Mouse (Mus musculus): ENCODE results near the gene Ugcg. TPM values are rescaled to one million over a fixed set of nuclear protein-coding genes. Genes with fewer than 3 reads are reported as not detected.

Gene Ugcg
- polyA plus RNA-seq, 1 experiment from 2014 or later = 13.3 TPM

DNA sequence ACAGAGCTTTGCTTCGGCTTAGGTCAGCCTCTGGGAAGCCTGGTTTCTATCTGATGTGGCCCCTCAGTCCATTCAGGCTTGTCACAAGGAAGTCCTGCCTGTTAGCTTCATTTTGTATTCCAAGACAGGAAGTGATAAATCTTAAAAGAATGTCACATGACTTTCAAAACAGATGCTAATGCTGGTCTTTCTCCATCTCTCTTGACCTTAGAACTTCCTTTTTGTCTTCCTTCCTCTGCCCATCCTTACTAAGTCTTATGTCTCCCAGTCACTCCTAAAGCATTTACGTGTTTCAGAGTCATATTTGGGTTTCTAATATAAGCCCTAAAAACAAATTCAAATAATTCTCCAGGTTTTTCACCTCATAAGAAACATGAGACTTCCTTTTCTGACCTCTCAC, 25.0 kb upstream of the Ugcg start:
- Histone ChIP-seq H3K4me3 (ENCODE audit: low read depth, low read length) (no peak overlapping the region), H3K27me3 (replicated peaks; ENCODE audit: control insufficient read depth, insufficient read depth, low read length) (no peaks in the 10 kb centered on the region), H3K4me1 (ENCODE audit: control insufficient read depth, insufficient read depth, low read length) (no peaks in the 10 kb centered on the region), H3K9me3 (ENCODE audit: control insufficient read depth, low read length) (no peaks in the 10 kb centered on the region), H3K4me2 (ENCODE audit: low read depth, low read length) (no peak overlapping the region), H3K9ac (ENCODE audit: low read depth, low read length) (no peak overlapping the region), H3K36me3 (ENCODE audit: control insufficient read depth, insufficient read depth, low read length) (no peaks in the 10 kb centered on the region), H3K27ac (replicated peaks; ENCODE audit: low read depth, low read length) (no peak overlapping the region)
- WGBS = 83% methylated on average over 2 of the region's 2 CpGs
- DNase-seq (ENCODE audit: low spot score) (no peak), ATAC-seq (ENCODE audit: low read depth) (no peak)

DNA sequence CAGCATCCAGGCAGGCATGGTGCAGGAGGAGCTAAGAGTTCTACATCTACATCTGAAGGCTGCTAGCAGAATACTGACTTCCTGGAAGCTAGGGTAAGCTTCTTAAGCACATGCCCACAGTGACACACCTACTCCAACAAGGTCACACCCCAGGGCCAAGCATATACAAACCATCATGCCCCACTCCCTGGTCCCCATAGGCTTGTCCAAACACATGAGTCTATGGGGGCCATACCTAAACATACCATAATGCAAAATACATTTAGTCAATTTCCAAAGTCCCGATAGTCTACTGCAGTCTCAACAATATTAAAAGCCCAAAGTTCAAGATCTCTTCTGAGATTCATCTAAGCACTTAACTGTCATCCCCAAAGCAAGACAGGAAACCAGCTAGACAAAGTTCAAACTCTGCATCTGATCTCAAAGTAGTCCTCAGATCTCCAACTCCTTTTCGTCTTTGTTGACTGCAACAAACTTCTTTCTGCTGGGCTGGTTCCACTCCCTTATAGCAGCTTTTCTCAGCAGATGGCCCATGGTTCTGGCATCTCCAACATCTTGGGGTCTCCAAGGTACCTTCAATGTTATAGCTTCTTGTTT, 21.7 kb upstream of the Ugcg start:
- 93% methylated on average over 2 of the region's 2 CpGs for WGBS
- no peak for ATAC-seq (ENCODE audit: low read depth)
- H3K36me3 ChIP-seq (ENCODE audit: control insufficient read depth, insufficient read depth, low read length) = no peaks in the 10 kb centered on the region

DNA sequence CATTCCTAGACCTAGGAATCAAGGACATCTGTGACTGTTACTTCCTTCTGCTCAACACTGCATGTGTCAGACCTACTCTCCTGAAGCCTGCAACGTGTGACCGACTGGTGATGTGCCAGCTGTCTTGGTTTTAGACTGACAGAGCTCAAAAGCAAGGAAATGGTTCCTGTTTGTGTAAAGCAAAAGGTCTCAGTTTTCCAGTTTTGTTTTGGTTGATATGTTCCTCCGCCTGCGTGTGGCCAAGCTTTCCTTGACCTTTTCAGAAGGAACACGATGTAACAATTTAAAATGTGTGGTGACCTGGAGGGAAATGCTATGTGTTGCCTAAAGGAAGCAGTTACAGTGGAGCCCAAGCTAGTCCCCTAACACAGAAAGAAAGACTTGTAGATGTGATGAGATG, 19.1 kb upstream of the Ugcg start:
- Histone ChIP-seq H3K9ac (ENCODE audit: low read depth, low read length) (no peak overlapping the region), H3K9me3 (ENCODE audit: control insufficient read depth, low read length) (no peaks in the 10 kb centered on the region), H3K4me2 (ENCODE audit: low read depth, low read length) (no peak overlapping the region), H3K27me3 (replicated peaks; ENCODE audit: control insufficient read depth, insufficient read depth, low read length) (no peaks in the 10 kb centered on the region), H3K4me3 (ENCODE audit: low read depth, low read length) (no peak overlapping the region), H3K27ac (replicated peaks; ENCODE audit: low read depth, low read length) (no peak overlapping the region), H3K36me3 (ENCODE audit: control insufficient read depth, insufficient read depth, low read length) (no peaks in the 10 kb centered on the region), H3K4me1 (ENCODE audit: control insufficient read depth, insufficient read depth, low read length) (no peaks in the 10 kb centered on the region)
- ATAC-seq (ENCODE audit: low read depth) (no peak), DNase-seq (ENCODE audit: low spot score) (no peak)
- 66% methylated on average over 5 of the region's 5 CpGs for WGBS

More for the DNA sequence above, 21.7 kb upstream of the Ugcg start:
- H3K4me1 ChIP-seq (ENCODE audit: control insufficient read depth, insufficient read depth, low read length) = no peaks in the 10 kb centered on the region
- no peak for DNase-seq (ENCODE audit: low spot score)
- no peaks in the 10 kb centered on the region for H3K9me3 ChIP-seq (ENCODE audit: control insufficient read depth, low read length)
- no peak overlapping the region for H3K9ac ChIP-seq (ENCODE audit: low read depth, low read length)
- no peaks in the 10 kb centered on the region for H3K27me3 ChIP-seq (replicated peaks; ENCODE audit: control insufficient read depth, insufficient read depth, low read length)
- H3K27ac ChIP-seq (replicated peaks; ENCODE audit: low read depth, low read length) = no peak overlapping the region
- no peak overlapping the region for H3K4me2 ChIP-seq (ENCODE audit: low read depth, low read length)
- no peak overlapping the region for H3K4me3 ChIP-seq (ENCODE audit: low read depth, low read length)

DNA sequence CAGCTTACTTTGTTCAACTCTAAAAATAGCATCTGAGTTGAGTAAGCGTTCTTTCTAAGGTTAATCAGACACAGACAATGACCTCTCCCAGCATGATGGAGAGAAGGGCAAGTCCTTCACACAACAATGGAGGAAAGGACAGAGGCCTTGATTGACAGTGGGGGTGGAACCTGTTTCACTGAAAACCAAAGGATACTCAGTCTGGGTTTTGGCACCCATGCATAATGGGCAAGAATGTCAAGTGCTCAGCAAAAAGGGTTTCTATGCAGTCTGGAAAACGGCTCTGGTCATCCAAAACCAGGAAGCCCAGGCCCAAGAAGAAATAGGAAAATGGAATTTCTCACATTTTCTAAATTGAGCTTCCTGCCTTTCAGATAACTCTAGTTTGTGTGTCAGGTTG, 16.4 kb upstream of the Ugcg start:
- H3K36me3 ChIP-seq (ENCODE audit: control insufficient read depth, insufficient read depth, low read length) = no peaks in the 10 kb centered on the region
- no peak overlapping the region for H3K9ac ChIP-seq (ENCODE audit: low read depth, low read length)
- H3K27ac ChIP-seq (replicated peaks; ENCODE audit: low read depth, low read length) = no peak overlapping the region
- no peak for ATAC-seq (ENCODE audit: low read depth)
- 54% methylated on average over 2 of the region's 2 CpGs for WGBS
- H3K4me3 ChIP-seq (ENCODE audit: low read depth, low read length) = no peak overlapping the region
- no peaks in the 10 kb centered on the region for H3K4me1 ChIP-seq (ENCODE audit: control insufficient read depth, insufficient read depth, low read length)
- H3K27me3 ChIP-seq (replicated peaks; ENCODE audit: control insufficient read depth, insufficient read depth, low read length) = no peaks in the 10 kb centered on the region
- no peak overlapping the region for H3K4me2 ChIP-seq (ENCODE audit: low read depth, low read length)
- H3K9me3 ChIP-seq (ENCODE audit: control insufficient read depth, low read length) = no peaks in the 10 kb centered on the region
- DNase-seq (ENCODE audit: low spot score) = no peak

DNA sequence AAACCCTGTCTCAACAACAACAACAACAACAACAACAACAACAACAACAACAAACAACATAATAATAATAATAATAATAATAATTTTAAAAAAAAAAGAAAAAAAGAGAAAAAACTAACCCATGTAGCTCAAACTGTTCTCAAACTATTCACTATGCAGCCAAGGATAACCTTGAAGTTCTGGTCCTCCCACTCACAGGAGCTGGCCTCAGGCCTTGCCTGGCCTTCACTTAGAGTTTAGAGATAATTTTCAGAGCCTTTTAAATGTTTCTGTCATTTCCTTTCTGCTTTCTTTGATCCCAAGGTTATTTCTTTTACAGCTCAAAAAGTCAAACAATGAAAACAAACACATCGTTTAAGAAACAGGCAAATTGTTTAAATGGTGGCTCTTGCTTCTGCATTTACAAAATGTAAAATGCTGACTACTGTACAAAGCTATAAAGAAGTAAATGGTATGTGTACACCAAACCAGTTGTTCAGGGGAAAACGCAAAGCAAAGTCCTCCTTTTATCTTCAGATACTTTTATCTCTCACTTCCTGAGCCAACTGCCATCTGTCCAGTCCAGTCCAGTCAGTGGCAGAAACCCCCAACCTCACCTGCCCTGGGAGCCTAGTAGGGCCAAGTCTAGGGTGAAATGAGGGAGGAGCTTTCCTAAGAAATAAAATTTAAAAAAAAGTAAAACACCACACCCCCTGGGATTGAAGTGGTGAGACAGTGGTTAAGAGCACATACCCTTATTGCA, 15.7 kb upstream of the Ugcg start:
- Histone ChIP-seq H3K4me2 (ENCODE audit: low read depth, low read length) (no peak overlapping the region), H3K4me3 (ENCODE audit: low read depth, low read length) (no peak overlapping the region), H3K36me3 (ENCODE audit: control insufficient read depth, insufficient read depth, low read length) (no peaks in the 10 kb centered on the region), H3K27me3 (replicated peaks; ENCODE audit: control insufficient read depth, insufficient read depth, low read length) (no peaks in the 10 kb centered on the region), H3K27ac (replicated peaks; ENCODE audit: low read depth, low read length) (no peak overlapping the region), H3K4me1 (ENCODE audit: control insufficient read depth, insufficient read depth, low read length) (no peaks in the 10 kb centered on the region), H3K9me3 (ENCODE audit: control insufficient read depth, low read length) (no peaks in the 10 kb centered on the region), H3K9ac (ENCODE audit: low read depth, low read length) (no peak overlapping the region)
- ATAC-seq (ENCODE audit: low read depth) = no peak
- DNase-seq (ENCODE audit: low spot score) = no peak
- 72% methylated on average over 2 of the region's 2 CpGs for WGBS

DNA sequence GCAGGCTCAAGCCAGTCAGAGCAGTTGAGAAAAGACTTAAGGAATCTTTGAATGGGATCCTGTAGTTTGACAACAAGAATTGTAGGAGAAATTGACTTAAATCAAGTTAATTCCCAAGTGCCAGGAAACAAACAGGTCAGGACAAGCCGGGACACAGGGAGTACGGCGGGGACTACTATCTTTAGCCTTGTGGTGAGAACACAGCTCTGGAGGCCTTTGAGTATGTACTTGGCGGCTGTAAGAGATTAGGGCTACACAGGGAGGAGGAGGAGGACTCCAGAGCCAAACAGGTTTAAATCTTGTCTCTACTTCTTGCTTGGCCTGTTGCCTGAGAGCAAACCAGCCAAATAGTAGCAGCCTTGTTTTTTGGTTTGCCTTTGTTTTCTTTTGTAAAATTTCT, 14.1 kb upstream of the Ugcg start:
- Histone ChIP-seq H3K4me3 (ENCODE audit: low read depth, low read length) (no peak overlapping the region), H3K27me3 (replicated peaks; ENCODE audit: control insufficient read depth, insufficient read depth, low read length) (no peaks in the 10 kb centered on the region), H3K4me2 (ENCODE audit: low read depth, low read length) (no peak overlapping the region), H3K9me3 (ENCODE audit: control insufficient read depth, low read length) (no peaks in the 10 kb centered on the region), H3K27ac (replicated peaks; ENCODE audit: low read depth, low read length) (no peak overlapping the region), H3K9ac (ENCODE audit: low read depth, low read length) (no peak overlapping the region), H3K36me3 (ENCODE audit: control insufficient read depth, insufficient read depth, low read length) (no peaks in the 10 kb centered on the region), H3K4me1 (ENCODE audit: control insufficient read depth, insufficient read depth, low read length) (no peaks in the 10 kb centered on the region)
- DNase-seq (ENCODE audit: low spot score) = peak; percentile 61
- 57% methylated on average over 4 of the region's 4 CpGs for WGBS
- ATAC-seq (ENCODE audit: low read depth) = peak; percentile 53; the same call in 1 of the 2 replicates

DNA sequence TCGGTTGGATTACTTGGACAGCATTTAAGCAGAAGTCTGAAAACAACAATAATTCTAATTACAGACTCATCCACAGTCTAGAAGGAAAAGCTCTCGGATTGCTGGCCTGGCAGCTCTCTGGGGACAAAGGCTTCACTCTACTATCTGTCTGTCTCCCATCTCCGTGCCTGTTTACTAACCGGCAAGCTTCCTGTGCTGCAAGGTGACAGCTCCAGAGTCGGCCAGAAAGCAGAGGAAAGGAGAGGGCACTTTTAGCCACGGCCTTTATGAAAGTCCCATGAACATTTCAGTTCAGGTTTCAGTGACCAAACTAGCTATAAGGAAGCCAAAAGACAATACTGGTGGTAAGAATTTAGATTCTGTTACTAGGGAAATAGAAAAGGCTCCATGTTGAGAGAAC, 13.1 kb upstream of the Ugcg start:
- DNase-seq (ENCODE audit: low spot score) = no peak
- ATAC-seq (ENCODE audit: low read depth) = no peak
- H3K36me3 ChIP-seq (ENCODE audit: control insufficient read depth, insufficient read depth, low read length) = no peaks in the 10 kb centered on the region
- no peaks in the 10 kb centered on the region for H3K27me3 ChIP-seq (replicated peaks; ENCODE audit: control insufficient read depth, insufficient read depth, low read length)
- no peak overlapping the region for H3K9ac ChIP-seq (ENCODE audit: low read depth, low read length)
- 35% methylated on average over 6 of the region's 6 CpGs for WGBS
- H3K4me2 ChIP-seq (ENCODE audit: low read depth, low read length) = no peak overlapping the region
- no peaks in the 10 kb centered on the region for H3K9me3 ChIP-seq (ENCODE audit: control insufficient read depth, low read length)
- H3K27ac ChIP-seq (replicated peaks; ENCODE audit: low read depth, low read length) = no peak overlapping the region
- no peaks in the 10 kb centered on the region for H3K4me1 ChIP-seq (ENCODE audit: control insufficient read depth, insufficient read depth, low read length)
- H3K4me3 ChIP-seq (ENCODE audit: low read depth, low read length) = no peak overlapping the region

DNA sequence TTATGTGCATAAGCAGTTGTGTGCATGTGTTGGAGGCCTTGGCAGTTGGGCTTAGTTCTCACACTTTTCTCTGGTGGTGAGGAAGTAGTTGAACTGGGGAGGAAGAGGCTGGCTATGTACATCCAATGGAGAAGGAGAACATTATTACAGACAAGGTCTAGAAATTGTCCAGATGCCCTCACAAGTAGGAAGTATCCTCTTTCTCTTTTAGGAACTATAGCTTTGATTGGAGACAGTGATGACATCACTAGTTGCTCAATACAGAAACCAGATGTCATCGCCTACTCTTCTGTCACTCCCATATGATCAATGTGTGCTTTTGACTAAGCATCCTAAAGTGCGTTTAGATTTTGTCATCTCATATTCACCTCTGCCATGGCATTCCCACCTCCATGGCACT, 11.5 kb upstream of the Ugcg start:
- H3K4me2 ChIP-seq (ENCODE audit: low read depth, low read length) = no peak overlapping the region
- no peaks in the 10 kb centered on the region for H3K27me3 ChIP-seq (replicated peaks; ENCODE audit: control insufficient read depth, insufficient read depth, low read length)
- H3K4me3 ChIP-seq (ENCODE audit: low read depth, low read length) = no peak overlapping the region
- H3K36me3 ChIP-seq (ENCODE audit: control insufficient read depth, insufficient read depth, low read length) = no peaks in the 10 kb centered on the region
- H3K9me3 ChIP-seq (ENCODE audit: control insufficient read depth, low read length) = no peaks in the 10 kb centered on the region
- DNase-seq (ENCODE audit: low spot score) (no peak), ATAC-seq (ENCODE audit: low read depth) (no peak)
- no peak overlapping the region for H3K27ac ChIP-seq (replicated peaks; ENCODE audit: low read depth, low read length)
- 87% methylated on average over 2 of the region's 2 CpGs for WGBS
- no peak overlapping the region for H3K9ac ChIP-seq (ENCODE audit: low read depth, low read length)
- no peaks in the 10 kb centered on the region for H3K4me1 ChIP-seq (ENCODE audit: control insufficient read depth, insufficient read depth, low read length)

All from embryonic facial prominence, embryonic 14.5 days (tissue).